Mouse (Mus musculus): ENCODE measurements around the gene Olfr1123. TPM values are rescaled to one million over a fixed set of nuclear protein-coding genes. Genes with fewer than 3 reads are reported as not detected.

Olfr1123 gene
- not detected for polyA plus RNA-seq (2012; fragmentation: generic; extraction: Trizol)

GRCm38 (mm10) chr2:87416335-87416734, at the start of gene Olfr1123:
Gene Olfr1123 (plus strand): TSS chr2:87416635.

GRCm38 (mm10) chr2:87369595-87369994, 46.8 kb upstream of the Olfr1123 start, which contains the start of gene Olfr1121:
Gene Olfr1121 (plus strand): TSS chr2:87369895.

GRCm38 (mm10) chr2:87385549-87385948, 30.9 kb upstream of the Olfr1123 start, which contains the start of gene Olfr1122:
Gene Olfr1122 (plus strand): TSS chr2:87385849.

GRCm38 (mm10) chr2:87429975-87430374, 13.5 kb downstream of the Olfr1123 start, which contains the start of gene Olfr1124:
Gene Olfr1124 (plus strand): TSS chr2:87430275.

GRCm38 (mm10) chr2:87453662-87454061, 37.2 kb downstream of the Olfr1123 start, which contains the start of gene Olfr1126:
Gene Olfr1126 (plus strand): TSS chr2:87453962.

Other genes with a start within 250 kb of the Olfr1123 start
- not detected for gene Olfr1112, start 228.8 kb upstream of the Olfr1123 start, polyA plus RNA-seq (2012; fragmentation: generic; extraction: Trizol)
- gene Olfr1113, start 207.7 kb upstream of the Olfr1123 start, polyA plus RNA-seq (2012; fragmentation: generic; extraction: Trizol) = not detected
- gene Olfr1115, start 168.6 kb upstream of the Olfr1123 start, polyA plus RNA-seq (2012; fragmentation: generic; extraction: Trizol) = not detected
- not detected for gene Olfr1116, start 149.1 kb upstream of the Olfr1123 start, polyA plus RNA-seq (2012; fragmentation: generic; extraction: Trizol)
- not detected for gene Olfr1118, start 109.1 kb upstream of the Olfr1123 start, polyA plus RNA-seq (2012; fragmentation: generic; extraction: Trizol)
- gene Olfr1120, start 61.8 kb upstream of the Olfr1123 start, polyA plus RNA-seq (2012; fragmentation: generic; extraction: Trizol) = not detected
- not detected for gene Olfr1121, start 46.7 kb upstream of the Olfr1123 start, polyA plus RNA-seq (2012; fragmentation: generic; extraction: Trizol)
- not detected for gene Olfr1122, start 30.8 kb upstream of the Olfr1123 start, polyA plus RNA-seq (2012; fragmentation: generic; extraction: Trizol)
- gene Olfr1124, start 13.6 kb downstream of the Olfr1123 start, polyA plus RNA-seq (2012; fragmentation: generic; extraction: Trizol) = not detected
- gene Olfr1126, start 37.3 kb downstream of the Olfr1123 start, polyA plus RNA-seq (2012; fragmentation: generic; extraction: Trizol) = not detected
- gene Pramel7, start 80.5 kb downstream of the Olfr1123 start, polyA plus RNA-seq (2012; fragmentation: generic; extraction: Trizol) = not detected
- gene Pramel6, start 89.9 kb downstream of the Olfr1123 start, polyA plus RNA-seq (2012; fragmentation: generic; extraction: Trizol) = not detected
- not detected for gene Olfr153, start 115.2 kb downstream of the Olfr1123 start, polyA plus RNA-seq (2012; fragmentation: generic; extraction: Trizol)
- gene Olfr1128, start 128.9 kb downstream of the Olfr1123 start, polyA plus RNA-seq (2012; fragmentation: generic; extraction: Trizol) = not detected
- gene Olfr1129, start 157.3 kb downstream of the Olfr1123 start, polyA plus RNA-seq (2012; fragmentation: generic; extraction: Trizol) = not detected
- gene Olfr1130, start 189.6 kb downstream of the Olfr1123 start, polyA plus RNA-seq (2012; fragmentation: generic; extraction: Trizol) = not detected
- gene Olfr1131, start 210.5 kb downstream of the Olfr1123 start, polyA plus RNA-seq (2012; fragmentation: generic; extraction: Trizol) = not detected
- gene Olfr1132, start 220.9 kb downstream of the Olfr1123 start, polyA plus RNA-seq (2012; fragmentation: generic; extraction: Trizol) = not detected
- gene Olfr1133, start 230.7 kb downstream of the Olfr1123 start, polyA plus RNA-seq (2012; fragmentation: generic; extraction: Trizol) = not detected
- not detected for gene Olfr1134, start 241.8 kb downstream of the Olfr1123 start, polyA plus RNA-seq (2012; fragmentation: generic; extraction: Trizol)